Mouse (Mus musculus): Measurements from ENCODE around the gene Pdcd11. TPM values are rescaled to one million over a fixed set of nuclear protein-coding genes. Genes with fewer than 3 reads are reported as not detected.

Gene Pdcd11
- polyA plus RNA-seq (2012; ENCODE audit: insufficient read depth, low replicate concordance) = 2.3 and 9.4 TPM in 2 replicates

GRCm38 (mm10) chr19:47090550-47091156, at the start of gene Pdcd11, which contains the start of gene Usmg5:
Gene Pdcd11, plus strand, starts transcription at chr19:47090768.
Gene Usmg5, minus strand, starts transcription at chr19:47090647.
- TF ChIP-seq FLI1 (IDR thresholded peaks at IDR 0.05; ENCODE audit: low read length) (peak; percentile 65), GATA1 (IDR thresholded peaks at IDR 0.05; ENCODE audit: borderline replicate concordance, low read length) (no peak)
- Histone ChIP-seq H3K9me3 (no peaks in the 10 kb centered on the region), H3K36me3 (replicated peaks; ENCODE audit: low read length) (peaks cover 54% of the 10 kb centered on the region), H3K4me1 (peaks cover 45% of the 10 kb centered on the region), H3K4me3 (replicated peaks) (peak within 1 kb of the TSS; percentile 93), H3K27me3 (replicated peaks) (no peaks in the 10 kb centered on the region)

GRCm38 (mm10) chr19:47043608-47044007, 47.0 kb upstream of the Pdcd11 start:
- Histone ChIP-seq H3K36me3 (replicated peaks; ENCODE audit: low read length) (peaks cover 48% of the 10 kb centered on the region), H3K4me3 (replicated peaks) (no peak overlapping the region), H3K27me3 (replicated peaks) (no peaks in the 10 kb centered on the region), H3K9me3 (no peaks in the 10 kb centered on the region), H3K4me1 (peaks cover 9% of the 10 kb centered on the region)
- no peak for TF ChIP-seq GATA1 (IDR thresholded peaks at IDR 0.05; ENCODE audit: borderline replicate concordance, low read length)
- TF ChIP-seq FLI1 (IDR thresholded peaks at IDR 0.05; ENCODE audit: low read length) = no peak

- H3K27me3 ChIP-seq (replicated peaks) = no peaks in the 10 kb centered on the region
- peaks cover 31% of the 10 kb centered on the region for H3K36me3 ChIP-seq (replicated peaks; ENCODE audit: low read length)
- TF ChIP-seq GATA1 (IDR thresholded peaks at IDR 0.05; ENCODE audit: borderline replicate concordance, low read length) (no peak), FLI1 (IDR thresholded peaks at IDR 0.05; ENCODE audit: low read length) (no peak)
- H3K9me3 ChIP-seq = no peaks in the 10 kb centered on the region
- H3K4me3 ChIP-seq (replicated peaks) = no peak overlapping the region
- H3K4me1 ChIP-seq = peaks cover 26% of the 10 kb centered on the region
Observed at GRCm38 (mm10) chr19:47046343-47046742, 44.2 kb upstream of the Pdcd11 start.

- Histone ChIP-seq H3K4me3 (replicated peaks) (no peak overlapping the region), H3K36me3 (replicated peaks; ENCODE audit: low read length) (peaks cover 29% of the 10 kb centered on the region), H3K4me1 (peaks cover 25% of the 10 kb centered on the region), H3K27me3 (replicated peaks) (no peaks in the 10 kb centered on the region), H3K9me3 (no peaks in the 10 kb centered on the region)
- TF ChIP-seq FLI1 (IDR thresholded peaks at IDR 0.05; ENCODE audit: low read length) (no peak), GATA1 (IDR thresholded peaks at IDR 0.05; ENCODE audit: borderline replicate concordance, low read length) (no peak)
Observed at GRCm38 (mm10) chr19:47047236-47047833, 43.2 kb upstream of the Pdcd11 start.

GRCm38 (mm10) chr19:47049061-47049460, 41.5 kb upstream of the Pdcd11 start:
- Histone ChIP-seq H3K4me3 (replicated peaks) (peak overlapping the region; percentile 18), H3K27me3 (replicated peaks) (no peaks in the 10 kb centered on the region), H3K4me1 (peaks cover 25% of the 10 kb centered on the region), H3K36me3 (replicated peaks; ENCODE audit: low read length) (peaks cover 24% of the 10 kb centered on the region), H3K9me3 (no peaks in the 10 kb centered on the region)
- TF ChIP-seq FLI1 (IDR thresholded peaks at IDR 0.05; ENCODE audit: low read length) = no peak
- no peak for TF ChIP-seq GATA1 (IDR thresholded peaks at IDR 0.05; ENCODE audit: borderline replicate concordance, low read length)

GRCm38 (mm10) chr19:47049840-47050239, 40.7 kb upstream of the Pdcd11 start:
- Histone ChIP-seq H3K4me1 (peaks cover 25% of the 10 kb centered on the region), H3K27me3 (replicated peaks) (peaks cover 4% of the 10 kb centered on the region), H3K4me3 (replicated peaks) (peak overlapping the region; percentile 98), H3K9me3 (no peaks in the 10 kb centered on the region), H3K36me3 (replicated peaks; ENCODE audit: low read length) (peaks cover 24% of the 10 kb centered on the region)
- TF ChIP-seq GATA1 (IDR thresholded peaks at IDR 0.05; ENCODE audit: borderline replicate concordance, low read length) = no peak
- TF ChIP-seq FLI1 (IDR thresholded peaks at IDR 0.05; ENCODE audit: low read length) = no peak

- H3K27me3 ChIP-seq (replicated peaks) = peaks cover 6% of the 10 kb centered on the region
- H3K4me1 ChIP-seq = peaks cover 25% of the 10 kb centered on the region
- H3K4me3 ChIP-seq (replicated peaks) = peak within 1 kb of the TSS; percentile 98
- TF ChIP-seq FLI1 (IDR thresholded peaks at IDR 0.05; ENCODE audit: low read length) (no peak), GATA1 (IDR thresholded peaks at IDR 0.05; ENCODE audit: borderline replicate concordance, low read length) (no peak)
- H3K36me3 ChIP-seq (replicated peaks; ENCODE audit: low read length) = peaks cover 20% of the 10 kb centered on the region
- H3K9me3 ChIP-seq = no peaks in the 10 kb centered on the region
Observed at GRCm38 (mm10) chr19:47050271-47051032, 40.1 kb upstream of the Pdcd11 start, which contains the start of gene Pcgf6. Gene Pcgf6, minus strand, starts transcription at chr19:47050906.

GRCm38 (mm10) chr19:47052927-47053326, 37.6 kb upstream of the Pdcd11 start:
- Histone ChIP-seq H3K36me3 (replicated peaks; ENCODE audit: low read length) (peaks cover 4% of the 10 kb centered on the region), H3K27me3 (replicated peaks) (peaks cover 6% of the 10 kb centered on the region)
- TF ChIP-seq GATA1 (IDR thresholded peaks at IDR 0.05; ENCODE audit: borderline replicate concordance, low read length) (no peak), FLI1 (IDR thresholded peaks at IDR 0.05; ENCODE audit: low read length) (no peak)

GRCm38 (mm10) chr19:47053471-47053870, 37.1 kb upstream of the Pdcd11 start:
- TF ChIP-seq FLI1 (IDR thresholded peaks at IDR 0.05; ENCODE audit: low read length) (no peak), GATA1 (IDR thresholded peaks at IDR 0.05; ENCODE audit: borderline replicate concordance, low read length) (no peak)

More at GRCm38 (mm10) chr19:47052927-47053326, 37.6 kb upstream of the Pdcd11 start:
- H3K4me3 ChIP-seq (replicated peaks) = no peak overlapping the region
- no peaks in the 10 kb centered on the region for H3K9me3 ChIP-seq
- peaks cover 25% of the 10 kb centered on the region for H3K4me1 ChIP-seq

More at GRCm38 (mm10) chr19:47053471-47053870, 37.1 kb upstream of the Pdcd11 start:
- Histone ChIP-seq H3K9me3 (no peaks in the 10 kb centered on the region), H3K27me3 (replicated peaks) (peaks cover 6% of the 10 kb centered on the region), H3K4me1 (peaks cover 25% of the 10 kb centered on the region), H3K36me3 (replicated peaks; ENCODE audit: low read length) (no peaks in the 10 kb centered on the region), H3K4me3 (replicated peaks) (no peak overlapping the region)
